Mouse (Mus musculus) central nervous system, embryonic 14 days (tissue): Measurements from ENCODE around the gene Mcam. TPM values are rescaled to one million over a fixed set of nuclear protein-coding genes. Genes with fewer than 3 reads are reported as not detected.

Experiments
- polyA plus RNA-seq: library from polyadenylated mRNA; depleted of rRNA; stranded (reverse); fragments of >200 nt; gene quantifications from 2 replicates; pipeline ENCODE4 v1.2.3, GENCODE M21; 2012; rRNA removed

Mcam gene
- 29.7 and 40.4 TPM in 2 replicates for polyA plus RNA-seq

GRCm38 (mm10) chr9:44134101-44134850 is at the start of gene Mcam:
Gene Mcam (plus strand): TSS chr9:44134469.

GRCm38 (mm10) chr9:44101490-44101889 is 32.8 kb upstream of the Mcam start, which contains the start of gene Mfrp:
Gene Mfrp (plus strand): TSS chr9:44101729.

DNA sequence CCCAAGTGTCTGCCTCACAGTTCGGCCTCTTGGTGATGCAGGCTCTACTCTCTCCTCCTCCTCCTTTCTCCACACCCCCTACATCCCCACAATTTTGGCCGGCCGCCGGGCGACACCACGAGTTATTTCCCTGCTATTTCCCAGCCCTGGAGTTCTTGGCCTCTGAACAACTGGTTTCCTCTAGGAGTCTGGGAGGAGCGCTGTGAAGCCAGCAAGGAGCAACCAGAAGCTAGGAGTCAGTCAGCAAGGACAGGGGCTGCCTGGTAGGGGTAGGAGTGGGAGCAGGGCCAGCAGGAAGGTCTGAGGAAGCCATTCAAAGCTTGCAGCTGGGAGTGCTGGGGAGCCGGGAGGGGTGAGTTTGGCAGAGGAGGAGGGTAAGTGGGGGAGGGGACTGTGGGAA is 27.2 kb upstream of the Mcam start, which contains the start of gene C1qtnf5:
TSS of gene C1qtnf5 (plus strand) at position 136 of the 400 bp plus-strand sequence.

DNA sequence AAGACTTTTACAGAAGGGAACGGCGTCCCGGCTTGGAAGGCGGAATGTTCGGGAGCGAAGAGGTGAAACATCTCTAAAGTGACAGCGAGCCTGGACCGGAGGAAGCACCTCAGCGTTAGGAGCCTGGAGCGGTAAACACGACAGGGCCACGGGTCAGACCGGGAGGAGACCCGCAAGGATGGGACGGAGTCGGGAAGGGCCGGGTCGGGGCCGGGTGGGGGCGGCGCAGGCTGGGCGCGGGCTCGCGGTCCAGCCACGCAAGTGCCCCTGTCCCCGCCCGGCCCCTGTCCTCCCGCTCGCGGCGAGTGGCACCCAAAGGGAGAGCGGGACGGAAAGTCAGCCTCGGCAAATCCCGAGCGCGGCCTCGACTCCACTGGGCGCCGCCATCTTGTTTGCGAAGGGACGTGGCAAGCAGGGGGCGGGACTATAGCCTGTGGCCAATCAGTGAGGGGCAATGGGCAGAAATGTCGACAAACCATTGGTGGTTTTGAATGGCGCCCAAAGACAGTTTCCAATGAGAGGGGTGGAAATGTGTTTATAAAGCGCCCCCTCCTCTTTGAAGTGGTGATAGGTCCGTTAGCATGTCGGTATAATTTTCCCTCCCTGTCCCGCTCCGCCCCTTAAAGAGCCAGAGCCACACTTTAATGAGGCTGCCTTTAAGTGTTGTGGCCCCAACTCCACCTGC is 21.0 kb upstream of the Mcam start, which contains the start of the genes Gm49380 and Rnf26:
TSS of gene Gm49380 (minus strand) at position 396 of the 685 bp plus-strand sequence.
TSS of gene Rnf26 (minus strand) at position 413 of the 685 bp plus-strand sequence.

Other genes starting within 250 kb of the Mcam start
- 8.2 and 13.4 TPM in 2 replicates for gene Thy1, start 91.1 kb upstream of the Mcam start, polyA plus RNA-seq
- gene Usp2, start 67.4 kb upstream of the Mcam start, polyA plus RNA-seq: 1.8 and 2.7 TPM in 2 replicates
- 1.3 and 1.9 TPM in 2 replicates for gene Mfrp, start 32.7 kb upstream of the Mcam start, polyA plus RNA-seq
- 4.3 and 5.5 TPM in 2 replicates for gene C1qtnf5, start 27.2 kb upstream of the Mcam start, polyA plus RNA-seq
- gene Gm49380, start 21.0 kb upstream of the Mcam start, polyA plus RNA-seq: 0.16 and 0.32 TPM in 2 replicates
- gene Rnf26, start 21.0 kb upstream of the Mcam start, polyA plus RNA-seq: 30.0 and 33.0 TPM in 2 replicates
- 22.4 and 23.4 TPM in 2 replicates for gene Cbl, start 99.6 kb downstream of the Mcam start, polyA plus RNA-seq
- gene Ccdc153, start 106.2 kb downstream of the Mcam start, polyA plus RNA-seq: 0.07 and 0.13 TPM in 2 replicates
- gene Pdzd3, start 117.0 kb downstream of the Mcam start, polyA plus RNA-seq: 0.74 and 0.75 TPM in 2 replicates
- gene Nlrx1, start 134.1 kb downstream of the Mcam start, polyA plus RNA-seq: 4.3 and 4.6 TPM in 2 replicates
- gene Abcg4, start 154.1 kb downstream of the Mcam start, polyA plus RNA-seq: 52.4 and 58.7 TPM in 2 replicates
- gene Hinfp, start 171.2 kb downstream of the Mcam start, polyA plus RNA-seq: 43.3 and 49.9 TPM in 2 replicates
- 47.2 and 53.2 TPM in 2 replicates for gene C2cd2l, start 185.8 kb downstream of the Mcam start, polyA plus RNA-seq
- gene Dpagt1, start 191.6 kb downstream of the Mcam start, polyA plus RNA-seq: 38.7 and 39.4 TPM in 2 replicates
- 197 and 236 TPM in 2 replicates for gene H2afx, start 200.2 kb downstream of the Mcam start, polyA plus RNA-seq
- gene Hmbs, start 209.8 kb downstream of the Mcam start, polyA plus RNA-seq: 50.4 and 50.6 TPM in 2 replicates
- 36.0 and 37.5 TPM in 2 replicates for gene Vps11, start 227.2 kb downstream of the Mcam start, polyA plus RNA-seq
- 47.0 and 53.6 TPM in 2 replicates for gene Hyou1, start 245.0 kb downstream of the Mcam start, polyA plus RNA-seq